Mouse (Mus musculus): Measurements from ENCODE around the gene Dock11.

GRCm38 (mm10) chrX:35994226-35994625 lies 105.6 kb downstream of the Dock11 start:
- no peak for TF ChIP-seq CTCF (IDR thresholded peaks at IDR 0.05; ENCODE audit: low read depth)
- no peak for TF ChIP-seq EP300 (IDR thresholded peaks at IDR 0.05; ENCODE audit: low read depth)
